Mouse (Mus musculus): ENCODE measurements at regions not wholly inside any gene's neighbourhood (a gene's known extent, or its start where the extent isn't known, plus 50 kb on each side); places are given as distances from the start of the nearest gene placed in this dataset.

GRCm38 (mm10) chr5:10393571-10393970, 147.2 kb upstream of the Gm5152 start:
- TF ChIP-seq CTCF (IDR thresholded peaks at IDR 0.05; ENCODE audit: borderline replicate concordance, extremely low read depth, insufficient read depth, insufficient read length) (no peak), POLR2A (IDR thresholded peaks at IDR 0.05; ENCODE audit: borderline replicate concordance, extremely low read depth, insufficient read depth, insufficient read length, poor library complexity, severe bottlenecking) (no peak)
